Mouse (Mus musculus) gastrocnemius, adult 2 months (tissue): ENCODE results near the gene Agmat. TPM values are rescaled to one million over a fixed set of nuclear protein-coding genes. Genes with fewer than 3 reads are reported as not detected.
A peak's percentile ranks its signal among the peaks of the same experiment; 100 is the strongest.

Experiments used
- DNase-seq: peaks from one replicate; pipeline ENCODE4 v3.0.0; 2022
- H3K27ac ChIP-seq: fragments of 200-600 bp; 2 replicates; pipeline ENCODE4 v1.8.1; 2022; ENCODE audit warnings: mild to moderate bottlenecking
- H3K4me3 ChIP-seq: fragments of 200-600 bp; 2 replicates; pipeline ENCODE4 v1.8.1; 2022; ENCODE audit warnings: mild to moderate bottlenecking, moderate library complexity
- CTCF ChIP-seq: fragments of 200-600 bp; IDR thresholded peaks from 2 replicates; pipeline ENCODE4 v1.8.1; 2022; ENCODE audit warnings: antibody characterized with exemption, mild to moderate bottlenecking, moderate library complexity
- intact Hi-C: fragments of 180-260 bp; cut with DNase I; formaldehyde crosslinking; loops from one replicate; pipeline ENCODE4 v1.15.1; 2025
- total RNA-seq, 2 experiments: library from RNA; stranded (reverse); gene quantifications; 2 replicates each; pipeline ENCODE4 v1.2.3; 2021

Agmat gene
- total RNA-seq, 2 experiments from 2014 or later: not detected

DNA sequence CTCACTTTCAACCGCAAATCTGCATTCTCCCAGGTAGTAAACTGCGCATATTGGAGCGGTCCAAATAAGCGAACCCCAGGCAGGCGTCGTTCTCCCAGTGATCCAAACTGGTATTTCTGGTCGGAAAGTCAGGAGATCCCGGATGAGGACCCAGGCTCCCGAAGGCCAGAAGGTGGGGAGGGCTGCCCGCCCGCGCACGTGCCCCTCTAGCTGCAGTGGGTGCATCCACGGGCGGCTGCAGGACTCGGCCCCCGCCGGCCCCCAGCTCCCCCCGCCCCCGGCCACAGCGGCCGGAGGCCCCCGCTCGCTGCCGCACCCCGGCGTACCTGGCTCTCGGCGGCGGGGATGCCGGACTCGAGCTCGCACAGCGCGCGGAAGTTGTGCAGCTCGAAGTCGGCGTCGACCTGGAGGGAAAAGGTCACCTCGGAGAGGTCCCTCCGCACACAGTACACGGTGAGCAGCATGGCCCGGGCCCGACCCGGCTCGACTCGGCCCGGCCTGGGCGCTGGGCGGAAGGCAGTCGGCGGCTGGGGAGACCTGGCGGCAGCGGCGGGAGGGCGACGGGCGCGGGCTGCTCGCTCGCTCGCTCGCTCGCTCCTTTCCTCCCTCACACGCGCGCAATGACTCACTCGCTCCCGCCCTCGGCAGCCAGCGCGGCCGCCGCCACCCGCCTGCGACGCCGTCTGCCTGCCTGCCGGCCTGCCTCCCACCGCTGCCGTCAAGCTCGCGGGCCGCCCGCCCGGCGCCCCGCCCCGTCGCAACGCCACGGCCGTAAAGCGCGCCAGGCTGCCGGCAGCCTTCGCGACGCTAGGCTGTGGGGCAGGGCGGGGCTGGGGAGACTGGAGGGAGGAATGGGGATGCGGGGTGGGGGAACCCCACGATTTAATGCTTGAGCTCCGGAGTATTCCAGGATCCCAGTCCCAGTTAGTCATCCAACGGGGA is 23.5 kb upstream of the Agmat start, which contains the start of gene Ddi2:
Gene Ddi2 (minus strand): TSS at position 689 of the 942 bp plus-strand sequence.
- Histone ChIP-seq H3K4me3 (peak within 1 kb of the TSS; percentile 92), H3K27ac (peak within 1 kb of the TSS; percentile 98)
- intact Hi-C loops: loop anchor here (5.0 kb wide), 1 partner anchor 69 kb away; the partner anchor contains the start of genes Casp9 and Dnajc16
- no peak for TF ChIP-seq CTCF
- peak; percentile 97 for DNase-seq

DNA sequence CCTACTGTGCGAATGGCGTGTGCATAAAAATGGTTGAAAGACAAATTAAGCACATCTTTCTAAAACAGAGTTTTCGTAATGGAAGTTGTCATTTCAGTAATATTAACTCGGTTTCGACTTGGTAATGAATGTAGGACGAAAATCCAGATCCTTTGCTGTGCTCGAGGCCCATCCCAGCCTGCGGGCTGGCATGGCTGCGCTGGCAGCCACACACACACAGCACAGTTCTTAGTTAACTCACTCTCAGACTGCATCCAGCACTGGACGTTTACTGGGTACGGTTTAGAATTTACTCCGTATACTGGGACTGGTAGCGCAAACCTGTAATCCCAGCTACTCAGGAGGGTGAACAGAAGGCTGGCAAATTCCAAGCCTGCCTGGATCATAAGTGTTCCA is 22.8 kb upstream of the Agmat start:
- Histone ChIP-seq H3K4me3 (peak overlapping the region; percentile 92), H3K27ac (peak overlapping the region; percentile 98)
- intact Hi-C loops: loop anchor here (5.0 kb wide), 1 partner anchor 69 kb away; the partner anchor contains the start of genes Casp9 and Dnajc16
- no peak for DNase-seq
- no peak for TF ChIP-seq CTCF

GRCm38 (mm10) chr4:141724594-141724993 is 21.9 kb upstream of the Agmat start:
- Histone ChIP-seq H3K27ac (peak overlapping the region; percentile 80), H3K4me3 (peak overlapping the region; percentile 25)
- intact Hi-C loops: loop anchor here (5.0 kb wide), 1 partner anchor 68 kb away; the partner anchor contains the start of genes Casp9 and Dnajc16
- TF ChIP-seq CTCF: no peak
- no peak for DNase-seq

DNA sequence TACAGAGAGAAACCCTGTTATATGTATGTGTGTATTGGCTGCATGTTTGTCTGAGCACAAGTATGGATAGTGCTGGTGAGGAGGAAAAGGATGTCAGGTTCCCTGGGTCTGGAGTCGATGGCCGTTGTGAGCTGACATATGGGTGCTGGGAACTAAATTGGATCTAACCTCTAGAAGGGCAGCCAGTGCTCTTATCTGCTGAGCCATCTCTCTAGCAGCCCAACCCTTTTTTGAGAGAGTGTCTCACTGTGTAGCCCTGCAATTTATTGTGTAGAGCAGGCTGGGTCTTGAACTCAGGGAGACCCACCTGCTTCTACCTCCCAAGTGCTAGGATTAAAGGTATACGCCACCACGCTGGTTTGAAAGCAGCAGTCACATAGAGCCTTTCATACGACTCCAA is 21.2 kb upstream of the Agmat start:
- no peak for DNase-seq
- intact Hi-C loops: no loop called here

DNA sequence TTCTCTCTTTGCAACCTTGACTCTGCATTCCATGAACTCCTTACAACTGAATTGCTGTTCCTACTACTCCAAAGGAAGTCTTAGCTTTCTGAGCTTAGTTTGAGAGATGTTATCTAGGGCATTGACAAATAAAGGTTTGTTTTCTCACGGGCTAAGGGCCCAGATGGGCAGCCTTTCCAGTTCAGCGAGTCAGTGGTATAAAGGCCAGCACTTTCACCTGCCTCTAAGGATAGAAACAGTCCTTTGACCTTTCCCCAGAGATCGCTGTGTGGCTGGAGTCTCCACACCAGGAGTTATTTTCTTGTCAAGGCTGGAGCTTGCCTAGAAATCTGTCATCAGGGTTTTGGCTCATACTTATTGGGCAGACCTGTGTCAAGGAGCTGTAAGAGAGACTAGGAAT is 20.7 kb upstream of the Agmat start:
- intact Hi-C loops: no loop called here
- TF ChIP-seq CTCF: no peak

More for the DNA sequence above, 21.2 kb upstream of the Agmat start:
- no peak for TF ChIP-seq CTCF
- H3K27ac ChIP-seq: peak overlapping the region; percentile 80
- no peak overlapping the region for H3K4me3 ChIP-seq

GRCm38 (mm10) chr4:141729266-141729665 is 17.2 kb upstream of the Agmat start:
- intact Hi-C loops: no loop called here
- H3K4me3 ChIP-seq: no peak overlapping the region
- no peak for TF ChIP-seq CTCF
- no peak overlapping the region for H3K27ac ChIP-seq
- no peak for DNase-seq

More for the DNA sequence above, 20.7 kb upstream of the Agmat start:
- no peak for DNase-seq
- Histone ChIP-seq H3K4me3 (no peak overlapping the region), H3K27ac (peak overlapping the region; percentile 80)

DNA sequence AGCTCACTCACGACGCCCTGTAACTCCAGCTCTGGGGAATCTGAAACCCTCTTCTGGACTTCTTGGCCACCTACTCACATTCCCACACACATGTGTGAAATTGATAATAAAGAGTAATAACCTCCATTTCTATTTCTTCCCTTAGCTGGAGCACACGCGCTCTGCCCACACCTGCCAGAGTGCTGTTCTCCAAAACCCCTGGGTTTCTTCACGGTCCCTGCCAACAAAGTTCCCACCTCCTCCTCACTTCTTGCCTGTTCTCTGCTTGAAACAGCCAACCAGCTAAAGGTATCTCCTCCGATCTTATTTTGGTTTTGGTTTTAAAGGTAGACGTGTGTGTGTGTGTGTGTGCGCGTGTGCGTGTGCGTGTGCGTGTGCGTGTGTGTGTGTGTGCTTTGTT is 16.1 kb upstream of the Agmat start:
- no peak for TF ChIP-seq CTCF
- H3K4me3 ChIP-seq: no peak overlapping the region
- peak overlapping the region; percentile 51; the same call in 1 of the 2 replicates for H3K27ac ChIP-seq
- intact Hi-C loops: no loop called here
- no peak for DNase-seq

- TF ChIP-seq CTCF: no peak
- H3K4me3 ChIP-seq: no peak overlapping the region
- DNase-seq: no peak
- intact Hi-C loops: no loop called here
- no peak overlapping the region for H3K27ac ChIP-seq
These were observed 14.7 kb upstream of the Agmat start for GRCm38 (mm10) chr4:141731766-141732165.

DNA sequence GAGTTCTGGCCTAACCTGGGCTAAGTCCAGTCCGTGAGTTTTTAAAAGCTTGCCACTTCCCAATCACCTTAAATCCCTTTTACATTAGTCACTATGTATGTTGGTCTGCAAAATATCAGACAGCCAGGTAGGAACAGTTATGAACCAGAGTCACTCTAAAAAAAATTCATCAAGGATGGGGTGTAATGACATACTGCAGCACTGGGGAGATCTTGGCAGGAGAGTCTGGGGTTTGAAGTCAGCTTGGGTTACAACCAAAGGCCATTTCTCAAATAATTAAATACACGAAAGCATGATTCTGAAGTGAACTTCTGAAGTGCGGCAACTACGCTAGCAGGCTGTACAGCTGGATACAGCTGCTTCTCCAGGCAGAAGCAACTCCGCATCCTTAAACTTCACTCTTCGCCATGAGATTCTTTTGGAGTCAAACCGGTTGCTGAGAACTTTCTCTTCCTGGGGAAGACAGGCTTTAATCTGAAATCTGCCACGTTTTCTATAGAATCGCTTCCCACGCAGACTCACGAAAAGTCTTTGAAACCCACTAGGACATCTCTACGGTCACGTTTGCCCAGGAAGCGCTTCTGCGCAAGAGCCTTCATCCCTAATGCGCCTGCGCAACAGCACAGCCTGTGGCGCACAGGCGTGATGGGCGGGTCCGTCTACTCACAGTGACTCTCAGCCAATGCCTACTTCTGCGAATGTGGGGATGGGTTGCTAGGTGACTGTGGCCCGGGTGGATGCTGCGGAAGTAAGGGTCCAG is 11.8 kb upstream of the Agmat start:
- DNase-seq: peak; percentile 94
- TF ChIP-seq CTCF: no peak
- intact Hi-C loops: no loop called here
- peak overlapping the region; percentile 86 for H3K27ac ChIP-seq
- peak overlapping the region; percentile 70 for H3K4me3 ChIP-seq

GRCm38 (mm10) chr4:141735206-141735560 is 11.3 kb upstream of the Agmat start:
- no peak for TF ChIP-seq CTCF
- Histone ChIP-seq H3K27ac (peak overlapping the region; percentile 86), H3K4me3 (peak overlapping the region; percentile 70)
- DNase-seq: no peak
- intact Hi-C loops: no loop called here

GRCm38 (mm10) chr4:141736856-141737255 is 9.6 kb upstream of the Agmat start:
- Histone ChIP-seq H3K4me3 (no peak overlapping the region), H3K27ac (no peak overlapping the region)
- DNase-seq: no peak
- intact Hi-C loops: no loop called here
- TF ChIP-seq CTCF: no peak

GRCm38 (mm10) chr4:141738015-141738414 is 8.5 kb upstream of the Agmat start:
- intact Hi-C loops: no loop called here
- TF ChIP-seq CTCF: no peak
- no peak overlapping the region for H3K4me3 ChIP-seq
- H3K27ac ChIP-seq: peak overlapping the region; percentile 59; the same call in 1 of the 2 replicates
- peak; percentile 49 for DNase-seq

DNA sequence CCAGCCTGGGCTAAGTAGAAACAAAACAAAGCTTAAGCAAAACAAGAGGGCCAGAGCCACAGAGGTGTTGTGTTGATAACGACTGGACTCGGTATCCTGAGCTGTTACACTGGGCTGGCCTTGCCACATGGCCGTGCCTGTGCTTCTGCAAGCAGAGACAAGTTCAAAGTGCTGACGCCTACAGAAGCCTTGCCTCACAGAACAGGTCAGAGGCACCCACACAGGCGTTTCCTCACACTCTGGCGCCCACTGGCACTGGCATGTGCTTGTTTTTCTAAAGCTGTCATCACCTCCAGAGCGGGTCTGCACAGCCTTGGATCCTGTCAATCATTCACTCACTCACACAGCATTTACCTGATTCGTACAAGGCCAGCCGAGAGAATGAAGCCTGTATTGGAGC is 4.6 kb upstream of the Agmat start:
- intact Hi-C loops: no loop called here
- H3K27ac ChIP-seq: peak overlapping the region; percentile 56; the same call in 1 of the 2 replicates
- H3K4me3 ChIP-seq: no peak overlapping the region
- peak; percentile 55 for DNase-seq
- no peak for TF ChIP-seq CTCF
